Mouse (Mus musculus): Measurements from ENCODE around the gene Nhsl2. TPM values are rescaled to one million over a fixed set of nuclear protein-coding genes. Genes with fewer than 3 reads are reported as not detected.

The Nhsl2 gene
- polyA plus RNA-seq, 1 experiment from 2014 or later: 3.4 TPM

DNA sequence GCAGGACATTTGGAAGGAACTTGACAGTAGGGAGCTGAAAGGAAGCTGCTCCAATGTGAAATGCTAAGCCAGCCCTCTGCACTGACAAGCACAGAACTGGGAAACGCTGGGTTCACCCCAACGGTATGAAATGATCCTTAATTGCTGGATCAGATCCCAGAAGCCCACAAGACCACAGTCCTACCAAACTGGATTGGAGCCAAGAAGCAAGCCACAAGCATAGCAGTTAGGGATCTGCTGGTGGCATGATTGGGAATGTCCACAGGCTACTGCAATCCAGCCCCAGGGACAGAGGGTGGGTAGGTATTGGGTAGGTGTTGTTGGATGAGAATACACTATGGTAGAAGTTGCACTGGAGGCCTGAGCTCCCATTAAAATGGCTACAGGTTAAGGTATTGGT lies 94.6 kb downstream of the Nhsl2 start:
- Histone ChIP-seq H3K9ac (replicated peaks; ENCODE audit: low read depth) (no peak overlapping the region), H3K27ac (ENCODE audit: low read length) (no peak overlapping the region), H3K4me2 (replicated peaks; ENCODE audit: low read depth, low read length) (no peak overlapping the region), H3K36me3 (ENCODE audit: insufficient read depth, low read length) (no peaks in the 10 kb centered on the region), H3K4me3 (ENCODE audit: low read depth, low read length) (no peak overlapping the region), H3K9me3 (ENCODE audit: low read length) (no peaks in the 10 kb centered on the region), H3K27me3 (replicated peaks; ENCODE audit: insufficient read depth, low read length) (no peaks in the 10 kb centered on the region), H3K4me1 (ENCODE audit: insufficient read depth, low read depth, low read length) (no peaks in the 10 kb centered on the region)
- 54% methylated on average over 2 of the region's 2 CpGs for WGBS
- TF ChIP-seq CTCF (IDR thresholded peaks at IDR 0.05): no peak
- TF ChIP-seq EP300 (IDR thresholded peaks at IDR 0.05): no peak
- DNase-seq (ENCODE audit: low spot score) (no peak), ATAC-seq (no peak)

DNA sequence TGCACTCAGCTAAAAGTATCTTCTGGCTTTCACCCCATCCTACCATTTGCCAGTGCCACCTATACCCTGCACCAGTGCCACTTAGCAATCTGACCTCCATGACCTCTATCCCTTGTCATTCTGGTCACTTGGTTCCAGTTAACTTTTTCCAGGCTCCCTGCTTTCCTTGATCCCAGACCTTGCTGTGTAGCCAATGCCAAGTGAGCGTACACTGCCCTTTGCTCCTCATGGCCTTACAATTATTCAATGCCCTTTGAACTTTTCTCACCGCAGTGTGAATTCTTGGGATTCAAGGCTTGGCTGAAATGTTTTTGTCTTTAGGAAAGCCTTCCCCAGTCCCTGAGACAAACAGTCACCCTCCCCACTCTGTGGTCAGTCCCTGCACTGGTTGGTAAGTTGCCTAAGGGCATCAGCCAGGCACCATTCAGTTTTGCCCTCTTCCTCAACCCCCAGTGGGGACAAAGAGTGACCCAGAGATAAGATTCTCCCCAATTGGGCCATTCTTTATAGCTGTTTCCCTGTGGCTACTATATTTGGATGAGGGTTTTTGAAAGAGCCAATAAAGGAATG lies 95.7 kb downstream of the Nhsl2 start:
- no peak for ATAC-seq
- no peaks in the 10 kb centered on the region for H3K9me3 ChIP-seq (ENCODE audit: low read length)
- H3K4me3 ChIP-seq (ENCODE audit: low read depth, low read length): no peak overlapping the region
- no peak for TF ChIP-seq EP300 (IDR thresholded peaks at IDR 0.05)
- TF ChIP-seq CTCF (IDR thresholded peaks at IDR 0.05): no peak
- 77% methylated on average over 2 of the region's 2 CpGs for WGBS
- no peak overlapping the region for H3K27ac ChIP-seq (ENCODE audit: low read length)
- H3K9ac ChIP-seq (replicated peaks; ENCODE audit: low read depth): no peak overlapping the region
- no peaks in the 10 kb centered on the region for H3K27me3 ChIP-seq (replicated peaks; ENCODE audit: insufficient read depth, low read length)
- no peak overlapping the region for H3K4me2 ChIP-seq (replicated peaks; ENCODE audit: low read depth, low read length)
- no peaks in the 10 kb centered on the region for H3K4me1 ChIP-seq (ENCODE audit: insufficient read depth, low read depth, low read length)
- H3K36me3 ChIP-seq (ENCODE audit: insufficient read depth, low read length): no peaks in the 10 kb centered on the region
- DNase-seq (ENCODE audit: low spot score): no peak

DNA sequence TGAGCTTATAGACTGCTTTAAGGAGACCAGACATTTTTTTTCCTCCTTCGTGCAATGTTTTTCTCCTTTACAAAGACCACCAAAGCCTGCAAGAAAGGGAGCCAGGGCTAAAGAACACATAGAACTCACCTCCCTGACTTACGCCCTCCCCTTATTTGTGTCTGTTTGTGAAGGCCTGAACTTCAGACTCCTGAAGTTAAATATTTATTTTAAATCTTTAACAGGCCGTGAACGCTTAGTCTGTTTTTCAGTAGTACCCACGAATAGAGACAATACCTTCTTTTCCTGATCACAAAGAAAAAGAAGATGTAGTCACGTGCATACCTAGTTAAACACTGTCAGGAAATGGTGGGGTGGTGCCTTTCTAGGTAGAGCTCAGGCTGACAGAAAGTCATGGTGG lies 103.3 kb downstream of the Nhsl2 start:
- no peak overlapping the region for H3K27ac ChIP-seq (ENCODE audit: low read length)
- no peak for DNase-seq (ENCODE audit: low spot score)
- whole genome bisulfite sequencing: 68% methylated on average over 6 of the region's 6 CpGs
- H3K9ac ChIP-seq (replicated peaks; ENCODE audit: low read depth): no peak overlapping the region
- H3K4me2 ChIP-seq (replicated peaks; ENCODE audit: low read depth, low read length): no peak overlapping the region
- H3K36me3 ChIP-seq (ENCODE audit: insufficient read depth, low read length): no peaks in the 10 kb centered on the region
- H3K27me3 ChIP-seq (replicated peaks; ENCODE audit: insufficient read depth, low read length): no peaks in the 10 kb centered on the region
- no peak for ATAC-seq
- H3K4me1 ChIP-seq (ENCODE audit: insufficient read depth, low read depth, low read length): no peaks in the 10 kb centered on the region
- H3K9me3 ChIP-seq (ENCODE audit: low read length): no peaks in the 10 kb centered on the region
- TF ChIP-seq CTCF (IDR thresholded peaks at IDR 0.05) (no peak), EP300 (IDR thresholded peaks at IDR 0.05) (no peak)
- no peak overlapping the region for H3K4me3 ChIP-seq (ENCODE audit: low read depth, low read length)

DNA sequence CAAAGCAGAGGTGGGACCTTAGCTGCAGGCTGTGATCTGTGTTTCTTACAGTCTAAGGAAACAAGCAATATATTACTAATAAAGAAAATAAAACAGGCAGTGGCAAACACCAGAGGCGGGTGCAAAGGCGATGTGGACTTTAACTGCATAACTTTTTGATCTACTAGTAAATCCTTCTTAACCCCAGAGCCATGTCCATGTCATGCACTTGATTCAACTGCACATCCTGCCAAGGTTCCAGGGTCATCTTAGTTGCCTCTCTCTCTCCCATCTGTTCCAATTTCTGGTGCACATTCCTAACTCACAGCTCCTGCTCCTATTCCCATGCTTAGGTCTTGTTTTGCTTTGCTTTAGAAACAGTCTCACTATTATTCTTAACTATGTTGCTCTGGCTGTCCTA lies 104.1 kb downstream of the Nhsl2 start:
- Histone ChIP-seq H3K4me1 (ENCODE audit: insufficient read depth, low read depth, low read length) (no peaks in the 10 kb centered on the region), H3K36me3 (ENCODE audit: insufficient read depth, low read length) (no peaks in the 10 kb centered on the region), H3K9me3 (ENCODE audit: low read length) (no peaks in the 10 kb centered on the region), H3K4me2 (replicated peaks; ENCODE audit: low read depth, low read length) (no peak overlapping the region), H3K27ac (ENCODE audit: low read length) (no peak overlapping the region), H3K27me3 (replicated peaks; ENCODE audit: insufficient read depth, low read length) (no peaks in the 10 kb centered on the region), H3K4me3 (ENCODE audit: low read depth, low read length) (no peak overlapping the region), H3K9ac (replicated peaks; ENCODE audit: low read depth) (no peak overlapping the region)
- TF ChIP-seq EP300 (IDR thresholded peaks at IDR 0.05): no peak
- no peak for TF ChIP-seq CTCF (IDR thresholded peaks at IDR 0.05)
- 91% methylated on average over 2 of the region's 2 CpGs for WGBS
- ATAC-seq (no peak), DNase-seq (ENCODE audit: low spot score) (no peak)

DNA sequence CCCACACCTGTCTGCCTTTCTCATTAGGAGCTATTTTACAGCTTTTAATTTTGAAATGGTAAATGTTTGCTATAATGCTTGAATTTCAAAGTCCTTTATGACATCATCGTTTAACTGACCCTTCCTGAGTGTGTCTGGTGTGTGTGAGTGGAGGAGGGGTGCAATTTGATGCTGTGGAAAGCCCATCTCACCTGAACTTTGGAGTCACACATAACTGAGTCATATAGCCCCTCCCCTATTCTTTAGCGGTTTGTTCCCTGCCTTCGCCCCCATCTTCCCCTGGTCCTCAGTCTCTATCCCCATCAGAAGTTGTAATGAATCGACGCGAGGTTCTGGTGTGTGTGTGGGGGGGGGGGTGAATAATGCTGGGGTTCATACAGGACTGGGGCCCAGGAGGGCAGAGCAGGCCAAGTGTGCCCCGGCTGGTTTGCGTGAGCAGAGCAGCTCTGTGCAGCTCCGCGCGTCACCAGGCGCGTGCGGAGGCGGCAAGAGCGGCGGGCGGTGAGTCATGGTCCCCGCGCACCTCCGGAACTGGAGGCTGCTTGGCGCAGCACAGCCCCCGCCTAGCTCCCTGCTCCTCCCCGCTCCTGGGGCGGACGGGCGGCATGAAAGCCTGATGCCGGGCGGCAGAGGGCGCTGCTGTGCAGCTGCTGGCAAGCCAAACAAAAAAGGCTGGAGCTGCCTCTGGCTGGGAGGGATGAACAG lies 104.8 kb downstream of the Nhsl2 start:
- Histone ChIP-seq H3K27me3 (replicated peaks; ENCODE audit: insufficient read depth, low read length) (no peaks in the 10 kb centered on the region), H3K9me3 (ENCODE audit: low read length) (no peaks in the 10 kb centered on the region), H3K27ac (ENCODE audit: low read length) (no peak overlapping the region), H3K9ac (replicated peaks; ENCODE audit: low read depth) (no peak overlapping the region), H3K36me3 (ENCODE audit: insufficient read depth, low read length) (no peaks in the 10 kb centered on the region), H3K4me2 (replicated peaks; ENCODE audit: low read depth, low read length) (peak overlapping the region; percentile 47), H3K4me3 (ENCODE audit: low read depth, low read length) (no peak overlapping the region), H3K4me1 (ENCODE audit: insufficient read depth, low read depth, low read length) (no peaks in the 10 kb centered on the region)
- WGBS: 16% methylated on average over 20 of the region's 30 CpGs
- ATAC-seq (peak; percentile 98), DNase-seq (ENCODE audit: low spot score) (peak; percentile 89)
- peak; percentile 92 for TF ChIP-seq CTCF (IDR thresholded peaks at IDR 0.05)
- no peak for TF ChIP-seq EP300 (IDR thresholded peaks at IDR 0.05)

DNA sequence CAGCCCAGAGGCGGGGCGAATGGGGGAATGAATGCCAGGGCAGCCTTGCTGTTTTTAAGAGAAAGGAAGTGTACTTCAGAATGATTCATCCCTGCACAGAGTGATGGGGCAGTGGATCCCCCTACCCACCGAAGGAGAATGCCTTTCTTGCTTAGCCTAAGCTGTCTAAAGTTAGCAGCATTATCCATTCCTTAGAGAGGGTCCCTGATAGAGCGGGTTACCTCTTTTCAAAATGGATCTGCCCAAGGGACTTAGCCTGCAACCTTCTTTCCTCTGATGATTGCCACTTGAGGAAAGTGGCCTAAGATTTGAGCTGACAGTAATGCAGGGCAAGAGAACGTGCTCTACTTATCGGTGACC lies 105.3 kb downstream of the Nhsl2 start:
- H3K9ac ChIP-seq (replicated peaks; ENCODE audit: low read depth): no peak overlapping the region
- ATAC-seq: no peak
- WGBS: 40% methylated on average over 6 of the region's 6 CpGs

More for the DNA sequence above, 105.3 kb downstream of the Nhsl2 start:
- no peaks in the 10 kb centered on the region for H3K27me3 ChIP-seq (replicated peaks; ENCODE audit: insufficient read depth, low read length)
- H3K4me3 ChIP-seq (ENCODE audit: low read depth, low read length): no peak overlapping the region
- no peaks in the 10 kb centered on the region for H3K9me3 ChIP-seq (ENCODE audit: low read length)
- H3K4me2 ChIP-seq (replicated peaks; ENCODE audit: low read depth, low read length): no peak overlapping the region
- H3K36me3 ChIP-seq (ENCODE audit: insufficient read depth, low read length): no peaks in the 10 kb centered on the region
- no peak overlapping the region for H3K27ac ChIP-seq (ENCODE audit: low read length)
- DNase-seq (ENCODE audit: low spot score): no peak
- no peak for TF ChIP-seq EP300 (IDR thresholded peaks at IDR 0.05)
- no peaks in the 10 kb centered on the region for H3K4me1 ChIP-seq (ENCODE audit: insufficient read depth, low read depth, low read length)

All from lung, postnatal 0 days (tissue).